9 mouse cellular contexts compared by ENCODE assay signal in genomic region chr13:46006211-46007102, GRCm38 (mm10). TPM values are rescaled to one million over a fixed set of nuclear protein-coding genes. Genes with fewer than 3 reads are reported as not detected.
DNase-seq lines count a peak whose midpoint lies in the region; ATAC-seq and TF ChIP-seq lines count a peak whose summit lies in the region.
"Had no signal": no experiment of that assay in that cellular context is flagged by ENCODE, and none has a peak within 500 bp of the region (broad histone marks: within the 10 kb centered on the region; RNA-seq: fewer than 3 reads in every experiment).

No protein-coding gene starts in this region.

- TF ChIP-seq EP300 in liver, postnatal 0 days (IDR thresholded peaks at IDR 0.05; ENCODE audit: low read depth) = no peak

- TF ChIP-seq CTCF in liver, postnatal 0 days (IDR thresholded peaks at IDR 0.05; ENCODE audit: low read depth) = no peak

- no peaks in the 10 kb centered on the region for H3K9me3 ChIP-seq in embryonic facial prominence, embryonic 15.5 days (replicated peaks)
- no peaks in the 10 kb centered on the region for H3K9me3 ChIP-seq in heart, embryonic 11.5 days (replicated peaks; ENCODE audit: control insufficient read depth, low read length)
- H3K9me3 ChIP-seq in stomach, embryonic 15.5 days = no peaks in the 10 kb centered on the region
- H3K9me3 ChIP-seq in liver, postnatal 0 days (ENCODE audit: low read length) = no peaks in the 10 kb centered on the region
- H3K9me3 ChIP-seq: liver, embryonic 13.5 days had no signal

- DNase-seq in 3T3-L1 (ENCODE audit: low read depth, low spot score) = peak; percentile 9
- peak; percentile 62 for DNase-seq in adrenal gland, postnatal 14 days
- DNase-seq in kidney, adult 9 months = peak; percentile 73
- DNase-seq in lung, postnatal 14 days = peak; percentile 12
- no peak for DNase-seq in liver, postnatal 0 days
- DNase-seq: liver, embryonic 13.5 days had no signal

- 12% methylated on average over 4 of the region's 4 CpGs for WGBS in embryonic facial prominence, embryonic 15.5 days
- WGBS in heart, embryonic 11.5 days (ENCODE audit: insufficient replicate concordance) = 14% methylated on average over 4 of the region's 4 CpGs
- 13% methylated on average over 4 of the region's 4 CpGs for WGBS in stomach, embryonic 15.5 days
- WGBS in liver, postnatal 0 days (ENCODE audit: insufficient replicate concordance) = 34% methylated on average over 4 of the region's 4 CpGs

- no peaks in the 10 kb centered on the region for H3K36me3 ChIP-seq in embryonic facial prominence, embryonic 15.5 days
- H3K36me3 ChIP-seq in heart, embryonic 11.5 days (ENCODE audit: control insufficient read depth, insufficient read depth, low read length) = no peaks in the 10 kb centered on the region
- H3K36me3 ChIP-seq in stomach, embryonic 15.5 days = no peaks in the 10 kb centered on the region
- H3K36me3 ChIP-seq in liver, postnatal 0 days (replicated peaks; ENCODE audit: insufficient read depth, low read length) = no peaks in the 10 kb centered on the region
- H3K36me3 ChIP-seq: liver, embryonic 13.5 days had no signal

- peaks cover 28% of the 10 kb centered on the region for H3K4me1 ChIP-seq in embryonic facial prominence, embryonic 15.5 days
- H3K4me1 ChIP-seq in heart, embryonic 11.5 days (ENCODE audit: control insufficient read depth, insufficient read depth, low read length) = peaks cover 20% of the 10 kb centered on the region
- peaks cover 12% of the 10 kb centered on the region; the same call in 1 of the 2 replicates for H3K4me1 ChIP-seq in stomach, embryonic 15.5 days
- H3K4me1 ChIP-seq in liver, postnatal 0 days (ENCODE audit: insufficient read depth) = no peaks in the 10 kb centered on the region
- H3K4me1 ChIP-seq: liver, embryonic 13.5 days had no signal

- H3K4me3 ChIP-seq in embryonic facial prominence, embryonic 15.5 days (replicated peaks) = no peak overlapping the region
- H3K4me3 ChIP-seq in heart, embryonic 11.5 days (ENCODE audit: low read depth, low read length) = no peak overlapping the region
- H3K4me3 ChIP-seq in stomach, embryonic 15.5 days (replicated peaks) = no peak overlapping the region
- H3K4me3 ChIP-seq in liver, postnatal 0 days (ENCODE audit: low read depth, low read length) = no peak overlapping the region
- H3K4me3 ChIP-seq: liver, embryonic 13.5 days had no signal

- peak; percentile 83 for ATAC-seq in embryonic facial prominence, embryonic 15.5 days (ENCODE audit: insufficient number of reproducible peaks, low FRiP score, low TSS enrichment, low read depth)
- peak; percentile 64 for ATAC-seq in heart, embryonic 11.5 days (replicated peaks; ENCODE audit: insufficient number of reproducible peaks, low FRiP score, low TSS enrichment)
- ATAC-seq in stomach, embryonic 15.5 days (ENCODE audit: insufficient read depth, low FRiP score, low read depth) = peak; percentile 78
- ATAC-seq in liver, postnatal 0 days = no peak; the same call in 1 of the 2 replicates

- no peaks in the 10 kb centered on the region for H3K27me3 ChIP-seq in embryonic facial prominence, embryonic 15.5 days
- H3K27me3 ChIP-seq in heart, embryonic 11.5 days (ENCODE audit: control insufficient read depth, insufficient read depth, low read length) = no peaks in the 10 kb centered on the region
- H3K27me3 ChIP-seq in stomach, embryonic 15.5 days (replicated peaks) = 0 out of 2 replicates have a peak, but pooled peaks cover 4% of the 10 kb centered on the region
- H3K27me3 ChIP-seq in liver, postnatal 0 days (ENCODE audit: insufficient read depth, low read length) = 0 out of 2 replicates have a peak, but pooled peaks cover 6% of the 10 kb centered on the region

- no peak overlapping the region for H3K9ac ChIP-seq in embryonic facial prominence, embryonic 15.5 days
- peak overlapping the region; percentile 34; the same call in 1 of the 2 replicates for H3K9ac ChIP-seq in heart, embryonic 11.5 days (ENCODE audit: low read depth, low read length)
- no peak overlapping the region for H3K9ac ChIP-seq in stomach, embryonic 15.5 days
- no peak overlapping the region for H3K9ac ChIP-seq in liver, postnatal 0 days (replicated peaks)
- H3K9ac ChIP-seq: liver, embryonic 13.5 days had no signal

- H3K4me2 ChIP-seq in embryonic facial prominence, embryonic 15.5 days (replicated peaks) = peak overlapping the region; percentile 21; the same call in 1 of the 2 replicates
- H3K4me2 ChIP-seq in heart, embryonic 11.5 days = peak overlapping the region; percentile 44
- 0 out of 2 replicates have a peak overlapping the region, but pooled peaks have one; percentile 12 for H3K4me2 ChIP-seq in stomach, embryonic 15.5 days
- H3K4me2 ChIP-seq in liver, postnatal 0 days (ENCODE audit: low read depth, low read length) = no peak overlapping the region
- H3K4me2 ChIP-seq: liver, embryonic 13.5 days had no signal

- H3K27ac ChIP-seq in embryonic facial prominence, embryonic 15.5 days (replicated peaks) = peak overlapping the region; percentile 60
- H3K27ac ChIP-seq in heart, embryonic 11.5 days (ENCODE audit: low read depth, low read length) = peak overlapping the region; percentile 59
- 0 out of 2 replicates have a peak overlapping the region, but pooled peaks have one; percentile 22 for H3K27ac ChIP-seq in stomach, embryonic 15.5 days
- no peak overlapping the region for H3K27ac ChIP-seq in liver, postnatal 0 days (ENCODE audit: low read depth)
- H3K27ac ChIP-seq: liver, embryonic 13.5 days had no signal

RNA-seq across cellular contexts. Expression of gene Atxn1, which starts 41.6 kb away (rescaled TPM):
- 32.4 and 34.6 TPM in 2 replicates for total RNA-seq in adrenal gland, postnatal 14 days (2021)
- 6.7 and 7.2 TPM in 2 replicates for polyA plus RNA-seq in embryonic facial prominence, embryonic 15.5 days (2015; fragmentation: Nextera tagmentation; extraction: Ambion mirVana)
- 3.4 and 6.4 TPM in 2 replicates for polyA plus RNA-seq in heart, embryonic 11.5 days (2014; fragmentation: Nextera tagmentation; extraction: Ambion mirVana)
- polyA plus RNA-seq in stomach, embryonic 15.5 days (2015; fragmentation: Nextera tagmentation; extraction: Ambion mirVana) = 7.1 and 8.5 TPM in 2 replicates
- polyA plus RNA-seq in liver, postnatal 0 days (2015; fragmentation: Nextera tagmentation; extraction: Ambion mirVana) = 3.9 and 4.4 TPM in 2 replicates
